Mouse (Mus musculus) cortical plate, adult 2 months (tissue): ENCODE measurements around the gene Tsen54.

Experiments used
- CTCF ChIP-seq: fragments of 200-500 bp; IDR thresholded peaks from 2 replicates; pipeline ENCODE4 v1.5.1; 2011; ENCODE audit warnings: mild to moderate bottlenecking, control low read depth, low read length; ENCODE audit not compliant: insufficient read depth; ENCODE audit errors: extremely low read depth
- POLR2A ChIP-seq: fragments of 200-500 bp; IDR thresholded peaks from 2 replicates; pipeline ENCODE4 v1.6.1; 2011; ENCODE audit warnings: mild to moderate bottlenecking, low read length, control low read depth; ENCODE audit not compliant: insufficient read depth; ENCODE audit errors: extremely low read depth

GRCm38 (mm10) chr11:115838895-115839311, 24.4 kb downstream of the Tsen54 start:
- no peak for TF ChIP-seq CTCF
- no peak for TF ChIP-seq POLR2A
